Mouse (Mus musculus): ENCODE results near the gene Efemp1.

The Efemp1 gene

DNA sequence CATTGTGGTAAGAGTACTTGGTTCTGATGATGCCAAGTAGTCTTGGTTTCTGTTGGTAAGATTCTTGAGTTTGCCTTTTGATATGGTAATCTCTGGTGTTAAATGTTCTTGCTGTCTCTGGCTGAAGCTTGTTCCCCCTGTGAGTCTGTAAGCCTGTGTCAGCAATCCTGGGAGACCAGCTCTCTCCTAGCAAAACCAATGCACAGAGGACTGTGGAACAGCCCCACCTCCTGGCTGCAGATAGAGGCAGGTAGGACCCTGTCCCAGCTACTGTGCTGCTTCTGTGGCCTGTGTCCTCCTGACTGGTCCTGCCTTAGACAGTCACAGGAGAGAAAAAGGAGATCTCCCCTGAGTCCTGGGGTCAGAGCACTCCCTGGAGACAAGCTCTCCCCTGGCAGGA lies 81.4 kb downstream of the Efemp1 start:
- no peak for DNase-seq (ENCODE audit: low spot score)

- DNase-seq (ENCODE audit: low spot score) = no peak
Observed at GRCm38 (mm10) chr11:28939651-28940050, 86.6 kb downstream of the Efemp1 start.

DNA sequence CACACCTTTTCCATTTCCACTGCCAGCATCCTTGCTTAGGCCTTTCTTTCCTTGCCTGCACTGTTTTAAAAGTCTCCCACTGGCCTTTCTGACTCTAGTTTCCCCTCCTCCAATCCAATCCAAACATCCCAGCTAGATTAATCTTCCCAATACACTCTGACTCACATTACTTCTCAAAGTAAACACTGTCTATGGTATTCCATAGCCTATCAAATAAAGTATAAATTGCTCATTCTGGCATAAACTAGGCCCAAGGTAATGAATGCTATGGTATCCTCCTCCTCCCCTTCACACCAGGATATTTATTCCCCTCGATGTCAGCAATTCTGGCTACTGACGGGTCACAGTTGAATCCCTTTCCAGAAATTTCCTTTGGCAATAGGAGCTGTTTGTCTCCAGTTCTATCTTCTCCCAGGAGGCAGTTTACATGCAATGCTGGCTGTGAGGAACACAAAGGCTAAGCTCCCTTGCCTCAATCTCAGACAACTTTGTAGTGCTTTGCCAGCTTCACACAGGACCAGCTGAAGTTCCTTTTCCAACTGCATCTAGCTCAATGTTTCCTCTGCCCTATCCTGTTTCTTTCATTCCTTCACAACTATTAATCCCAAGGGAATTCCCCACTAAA lies 98.7 kb downstream of the Efemp1 start:
- DNase-seq (ENCODE audit: low spot score) = no peak

DNA sequence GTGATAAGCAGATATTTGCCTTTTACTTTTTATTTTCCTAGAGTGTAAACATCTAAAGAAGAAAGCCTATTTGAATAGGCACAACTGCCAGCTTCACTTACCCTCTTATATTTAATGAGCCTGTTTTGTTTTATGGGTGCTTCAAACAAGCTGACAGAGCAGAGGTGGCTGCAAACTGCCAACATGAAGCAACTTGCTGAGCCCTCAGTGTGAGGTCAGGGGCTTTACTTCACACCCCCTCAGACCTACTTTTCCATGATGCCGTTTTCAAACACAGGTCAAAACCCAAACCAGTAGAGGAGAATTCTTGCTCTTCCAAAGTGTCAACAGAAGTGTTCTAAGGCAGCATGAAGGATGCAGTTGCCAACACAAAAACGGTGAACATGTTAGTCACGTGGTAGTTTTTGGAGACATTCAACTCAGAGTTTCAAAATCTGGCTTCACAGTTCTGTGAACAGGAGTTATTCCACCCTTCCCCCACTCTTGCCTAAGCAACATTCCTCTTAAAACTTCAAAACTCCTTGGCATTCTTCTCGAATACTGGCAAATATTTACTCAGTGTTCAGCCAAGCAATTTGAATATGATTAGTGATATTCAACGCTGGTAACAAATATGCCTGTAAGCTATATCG lies 101.8 kb downstream of the Efemp1 start:
- DNase-seq (ENCODE audit: low spot score) = no peak

DNA sequence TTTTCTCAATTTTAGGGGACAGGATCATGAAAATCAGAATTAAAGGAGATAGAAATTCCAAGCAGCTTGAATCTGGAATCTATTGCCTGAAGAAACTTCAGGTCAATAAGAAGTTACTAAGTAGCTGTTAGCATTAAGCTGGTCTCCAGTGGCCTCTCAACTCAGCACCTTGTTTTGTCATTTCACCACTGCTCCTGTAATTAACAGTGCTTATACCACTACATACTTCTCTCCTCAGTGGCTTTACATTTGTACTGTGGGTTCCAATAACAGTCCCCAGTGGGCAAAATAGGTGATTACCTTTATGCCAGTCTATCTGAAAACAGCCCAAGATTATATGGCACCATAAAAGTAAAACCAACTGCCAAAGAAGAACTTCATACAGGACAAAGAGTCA lies 102.3 kb downstream of the Efemp1 start:
- DNase-seq (ENCODE audit: low spot score) = no peak

- DNase-seq (ENCODE audit: low spot score) = no peak
Observed at GRCm38 (mm10) chr11:28961381-28961780, 108.4 kb downstream of the Efemp1 start.

All from layer of hippocampus, adult 9-10 months (tissue).